Mouse (Mus musculus): ENCODE results near the gene Gm4952.

DNA sequence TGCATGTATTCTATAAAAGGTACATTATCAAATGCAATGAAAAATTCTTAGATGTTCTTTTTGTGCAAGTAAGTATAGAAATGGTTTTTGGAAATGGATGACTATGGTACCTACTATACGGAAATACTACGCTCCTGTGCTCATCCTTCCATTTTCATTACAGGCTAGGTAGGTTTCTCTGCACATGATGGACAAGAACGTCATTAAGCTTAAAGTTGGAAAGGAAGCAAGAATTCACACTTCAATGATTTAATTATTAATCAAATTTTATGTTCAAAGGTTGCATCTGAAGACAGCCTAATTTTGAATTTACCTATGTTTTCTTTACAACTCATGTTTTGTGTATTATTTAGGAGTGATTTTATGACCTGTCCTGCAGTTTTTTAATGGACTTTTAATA, 34.5 kb downstream of the Gm4952 start:
- TF ChIP-seq CTCF (IDR thresholded peaks at IDR 0.05; ENCODE audit: extremely low read depth, insufficient read length, insufficient replicate concordance, low read depth, low read length) (no peak), POLR2A (IDR thresholded peaks at IDR 0.05; ENCODE audit: low read depth, low read length) (no peak)
